Mouse (Mus musculus) megakaryocyte, embryonic 14.5 days (primary cell): ENCODE data around the gene Grin2b. TPM values are rescaled to one million over a fixed set of nuclear protein-coding genes. Genes with fewer than 3 reads are reported as not detected.
A peak's percentile ranks its signal among the peaks of the same experiment; 100 is the strongest.

ENCODE experiments used
- H3K27me3 ChIP-seq: replicated peaks from 2 replicates; pipeline ENCODE3; 2012; ENCODE audit warnings: inconsistent platforms
- H3K36me3 ChIP-seq: replicated peaks from 2 replicates; pipeline ENCODE3; 2012; ENCODE audit warnings: low read length, inconsistent platforms, mixed read lengths
- H3K4me1 ChIP-seq: 2 replicates; pipeline ENCODE4 v1.6.1; 2012; ENCODE audit warnings: inconsistent platforms
- H3K4me3 ChIP-seq: replicated peaks from 2 replicates; pipeline ENCODE3; 2012; ENCODE audit warnings: moderate library complexity, mild to moderate bottlenecking, inconsistent platforms
- H3K9me3 ChIP-seq: 2 replicates; pipeline ENCODE4 v1.6.1; 2012; ENCODE audit warnings: inconsistent platforms
- FLI1 ChIP-seq: IDR thresholded peaks from 2 replicates; pipeline ENCODE4 v1.6.1; 2012; ENCODE audit warnings: low read length, inconsistent platforms, mixed read lengths
- GATA1 ChIP-seq: IDR thresholded peaks from 3 replicates; pipeline ENCODE4 v1.6.1; 2012; ENCODE audit warnings: mixed read lengths, low read length, inconsistent platforms, borderline replicate concordance
- polyA plus RNA-seq: library from polyadenylated mRNA; stranded (reverse); fragments of >175 nt; gene quantifications from 2 replicates; pipeline ENCODE4 v1.2.3, GENCODE M21; 2012; ENCODE audit warnings: low replicate concordance; ENCODE audit not compliant: insufficient read depth

The Grin2b gene
- polyA plus RNA-seq, 1 experiment = not detected

- Histone ChIP-seq H3K4me1 (no peaks in the 10 kb centered on the region), H3K4me3 (no peak overlapping the region), H3K9me3 (peaks cover 21% of the 10 kb centered on the region), H3K36me3 (no peaks in the 10 kb centered on the region), H3K27me3 (no peaks in the 10 kb centered on the region)
- TF ChIP-seq FLI1 (no peak), GATA1 (no peak)
These were observed 64.1 kb downstream of the Grin2b start for GRCm38 (mm10) chr6:136109172-136109571.

- Histone ChIP-seq H3K9me3 (peaks cover 21% of the 10 kb centered on the region), H3K27me3 (no peaks in the 10 kb centered on the region), H3K4me3 (no peak overlapping the region), H3K36me3 (no peaks in the 10 kb centered on the region), H3K4me1 (no peaks in the 10 kb centered on the region)
- TF ChIP-seq FLI1 (no peak), GATA1 (no peak)
These were observed 64.8 kb downstream of the Grin2b start for GRCm38 (mm10) chr6:136108466-136108865.

- H3K4me1 ChIP-seq = no peaks in the 10 kb centered on the region
- TF ChIP-seq FLI1 (no peak), GATA1 (no peak)
- H3K36me3 ChIP-seq = no peaks in the 10 kb centered on the region
- peaks cover 24% of the 10 kb centered on the region for H3K9me3 ChIP-seq
- no peak overlapping the region for H3K4me3 ChIP-seq
- H3K27me3 ChIP-seq = no peaks in the 10 kb centered on the region
These were observed 68.1 kb downstream of the Grin2b start for GRCm38 (mm10) chr6:136105221-136105620.

GRCm38 (mm10) chr6:136100241-136100640 is 73.1 kb downstream of the Grin2b start:
- no peak overlapping the region for H3K4me3 ChIP-seq
- no peaks in the 10 kb centered on the region for H3K4me1 ChIP-seq
- TF ChIP-seq GATA1 = no peak
- no peak for TF ChIP-seq FLI1
- H3K36me3 ChIP-seq = no peaks in the 10 kb centered on the region
- no peaks in the 10 kb centered on the region for H3K27me3 ChIP-seq
- H3K9me3 ChIP-seq = peaks cover 28% of the 10 kb centered on the region

- Histone ChIP-seq H3K4me1 (no peaks in the 10 kb centered on the region), H3K27me3 (no peaks in the 10 kb centered on the region), H3K9me3 (peaks cover 20% of the 10 kb centered on the region), H3K4me3 (no peak overlapping the region), H3K36me3 (no peaks in the 10 kb centered on the region)
- TF ChIP-seq FLI1 (no peak), GATA1 (no peak)
These were observed 77.0 kb downstream of the Grin2b start for GRCm38 (mm10) chr6:136096269-136096668.

GRCm38 (mm10) chr6:136079991-136080734 is 93.1 kb downstream of the Grin2b start:
- Histone ChIP-seq H3K9me3 (peaks cover 13% of the 10 kb centered on the region; the same call in 1 of the 2 replicates), H3K4me1 (no peaks in the 10 kb centered on the region), H3K4me3 (no peak overlapping the region), H3K36me3 (no peaks in the 10 kb centered on the region), H3K27me3 (no peaks in the 10 kb centered on the region)
- no peak for TF ChIP-seq FLI1
- no peak for TF ChIP-seq GATA1

GRCm38 (mm10) chr6:136072326-136073054 is 100.8 kb downstream of the Grin2b start:
- Histone ChIP-seq H3K4me1 (no peaks in the 10 kb centered on the region), H3K9me3 (peaks cover 22% of the 10 kb centered on the region), H3K4me3 (no peak overlapping the region), H3K36me3 (no peaks in the 10 kb centered on the region), H3K27me3 (no peaks in the 10 kb centered on the region)
- TF ChIP-seq GATA1 (no peak), FLI1 (no peak)

- H3K9me3 ChIP-seq = peaks cover 22% of the 10 kb centered on the region
- no peak overlapping the region for H3K4me3 ChIP-seq
- no peaks in the 10 kb centered on the region for H3K4me1 ChIP-seq
- H3K36me3 ChIP-seq = no peaks in the 10 kb centered on the region
- no peak for TF ChIP-seq GATA1
- TF ChIP-seq FLI1 = no peak
- no peaks in the 10 kb centered on the region for H3K27me3 ChIP-seq
These were observed 103.2 kb downstream of the Grin2b start for GRCm38 (mm10) chr6:136070101-136070500.

- Histone ChIP-seq H3K9me3 (peaks cover 25% of the 10 kb centered on the region), H3K27me3 (no peaks in the 10 kb centered on the region), H3K36me3 (no peaks in the 10 kb centered on the region), H3K4me3 (peak overlapping the region; percentile 10), H3K4me1 (no peaks in the 10 kb centered on the region)
- TF ChIP-seq FLI1 = no peak
- TF ChIP-seq GATA1 = no peak
These were observed 120.0 kb downstream of the Grin2b start for GRCm38 (mm10) chr6:136053346-136053745.

- H3K36me3 ChIP-seq = no peaks in the 10 kb centered on the region
- no peaks in the 10 kb centered on the region for H3K27me3 ChIP-seq
- H3K4me1 ChIP-seq = no peaks in the 10 kb centered on the region
- no peak overlapping the region for H3K4me3 ChIP-seq
- peaks cover 31% of the 10 kb centered on the region for H3K9me3 ChIP-seq
- TF ChIP-seq FLI1 = no peak
- TF ChIP-seq GATA1 = no peak
These were observed 123.0 kb downstream of the Grin2b start for GRCm38 (mm10) chr6:136050346-136050745.
